Mouse (Mus musculus) inflammation-experienced regulatory T-cells, adult 6 months (primary cell): ENCODE data around the gene Cela3a. TPM values are rescaled to one million over a fixed set of nuclear protein-coding genes. Genes with fewer than 3 reads are reported as not detected.
"Not testable (repeated sequence)": the region's sequence is repeated elsewhere in the genome, so short reads cannot be mapped to it uniquely, and the experiment has no call there.

Experiments used
- ATAC-seq: one replicate; pipeline ENCODE4 v1.8.0; 2017
- polyA plus RNA-seq, 3 experiments: library from polyadenylated mRNA; unstranded; fragments of 100-300 nt; shearing (Covaris generic); gene quantifications; one replicate each; pipeline ENCODE4 v1.2.1; 2017

Cela3a gene
- polyA plus RNA-seq, 3 experiments from 2014 or later: not detected

DNA sequence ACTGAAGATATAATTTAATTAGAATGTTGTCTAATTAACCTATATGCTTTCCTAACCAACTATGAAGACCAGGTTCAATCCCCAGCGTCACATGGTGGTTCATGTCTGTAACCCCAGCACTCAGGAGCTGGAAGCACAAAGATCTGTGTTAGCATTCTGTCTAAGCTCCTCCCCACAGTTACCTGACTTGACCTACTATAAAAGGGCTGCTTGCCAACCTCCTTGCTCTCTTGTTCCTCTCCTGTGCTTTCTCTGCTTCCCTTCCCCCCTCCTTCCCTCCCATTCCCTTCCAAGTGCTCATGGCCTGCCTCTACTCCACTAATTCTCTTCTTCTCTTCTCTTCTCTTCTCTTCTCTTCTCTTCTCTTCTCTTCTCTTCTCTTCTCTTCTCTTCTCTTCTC is 5.3 kb upstream of the Cela3a start:
- no peak for ATAC-seq

GRCm38 (mm10) chr4:137412185-137412709 is 2.7 kb upstream of the Cela3a start:
- not testable (repeated sequence) for ATAC-seq

GRCm38 (mm10) chr4:137405571-137405970 is 4.0 kb downstream of the Cela3a start:
- no peak for ATAC-seq

GRCm38 (mm10) chr4:137396641-137397525 is 12.7 kb downstream of the Cela3a start:
- no peak for ATAC-seq

DNA sequence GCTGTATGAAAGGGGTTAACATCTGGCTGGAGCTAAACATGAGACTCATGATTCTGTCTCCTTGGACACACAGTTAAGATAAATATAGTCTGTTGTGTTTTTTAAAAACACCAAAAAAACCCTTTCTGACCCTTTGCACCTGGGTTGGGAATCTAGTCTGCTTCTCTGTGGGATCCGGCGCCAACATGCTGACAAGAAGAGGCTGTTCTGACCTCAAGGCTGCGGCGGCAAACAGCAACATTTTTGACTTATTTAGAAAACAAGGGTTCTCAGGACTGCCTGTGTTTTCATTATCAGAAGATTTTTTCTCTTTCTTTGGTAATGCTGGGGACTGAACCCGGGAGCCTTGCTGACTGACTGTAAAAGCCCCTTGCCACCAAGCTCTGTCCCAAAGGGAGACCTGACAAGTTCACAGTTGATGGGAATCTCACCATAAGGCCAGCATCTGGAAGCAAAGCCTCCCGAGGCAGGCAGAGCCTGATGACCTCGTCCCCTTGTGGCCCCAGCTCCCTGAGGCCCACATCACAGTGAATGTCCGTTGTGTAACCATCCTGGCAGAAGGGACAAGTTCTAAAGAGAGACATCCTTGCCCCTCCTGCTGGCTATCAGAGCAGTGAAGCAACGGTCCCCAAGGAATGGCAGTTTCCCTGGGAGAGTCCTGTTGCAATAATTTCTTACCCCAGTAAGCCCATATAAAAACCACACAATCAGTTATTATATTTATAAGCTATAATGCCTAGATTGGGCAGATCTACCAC is 16.0 kb downstream of the Cela3a start:
- ATAC-seq: no peak

DNA sequence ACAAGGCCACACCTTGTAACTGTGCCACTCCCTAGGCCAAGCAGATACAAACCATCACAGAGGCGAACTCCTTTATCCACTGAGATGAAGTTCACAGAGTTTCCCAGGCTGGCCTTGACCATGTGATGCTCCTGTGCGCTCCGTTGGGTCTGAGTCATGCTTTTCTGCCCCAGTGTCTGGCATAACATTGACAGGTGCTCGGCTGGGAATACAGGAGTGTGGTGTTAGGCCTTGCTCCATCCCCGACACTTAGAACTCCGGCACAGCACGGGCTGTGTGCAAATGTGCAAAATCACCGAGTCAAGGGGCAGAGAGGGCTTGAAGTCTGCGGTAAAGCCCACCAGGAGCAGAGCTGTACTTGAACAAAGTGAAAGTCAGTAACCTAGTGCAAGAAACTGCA is 16.7 kb downstream of the Cela3a start:
- ATAC-seq: no peak

- ATAC-seq: no peak
These were observed 18.3 kb downstream of the Cela3a start for GRCm38 (mm10) chr4:137391287-137391686.

- ATAC-seq: no peak
These were observed 19.4 kb downstream of the Cela3a start for GRCm38 (mm10) chr4:137390196-137390595.

DNA sequence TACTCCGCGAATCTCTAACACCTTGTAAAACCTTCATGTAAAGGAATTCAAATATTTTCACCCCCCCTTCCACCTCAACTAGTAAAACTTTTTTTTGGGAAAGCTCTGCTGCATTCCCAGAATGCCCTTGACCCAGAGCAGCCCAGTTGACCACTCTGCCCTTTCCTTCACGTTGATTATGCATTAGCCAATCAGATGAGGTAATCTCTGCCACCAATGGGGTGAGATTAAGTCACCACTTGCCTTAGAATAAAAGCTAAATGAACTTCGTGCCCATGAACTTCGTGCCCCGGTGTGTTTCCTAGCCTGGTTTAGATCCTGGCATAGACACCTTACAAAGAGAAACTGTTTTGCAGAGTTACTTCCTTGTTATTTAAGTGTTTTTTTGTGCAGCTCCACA is 20.6 kb downstream of the Cela3a start:
- ATAC-seq: peak; percentile 6

DNA sequence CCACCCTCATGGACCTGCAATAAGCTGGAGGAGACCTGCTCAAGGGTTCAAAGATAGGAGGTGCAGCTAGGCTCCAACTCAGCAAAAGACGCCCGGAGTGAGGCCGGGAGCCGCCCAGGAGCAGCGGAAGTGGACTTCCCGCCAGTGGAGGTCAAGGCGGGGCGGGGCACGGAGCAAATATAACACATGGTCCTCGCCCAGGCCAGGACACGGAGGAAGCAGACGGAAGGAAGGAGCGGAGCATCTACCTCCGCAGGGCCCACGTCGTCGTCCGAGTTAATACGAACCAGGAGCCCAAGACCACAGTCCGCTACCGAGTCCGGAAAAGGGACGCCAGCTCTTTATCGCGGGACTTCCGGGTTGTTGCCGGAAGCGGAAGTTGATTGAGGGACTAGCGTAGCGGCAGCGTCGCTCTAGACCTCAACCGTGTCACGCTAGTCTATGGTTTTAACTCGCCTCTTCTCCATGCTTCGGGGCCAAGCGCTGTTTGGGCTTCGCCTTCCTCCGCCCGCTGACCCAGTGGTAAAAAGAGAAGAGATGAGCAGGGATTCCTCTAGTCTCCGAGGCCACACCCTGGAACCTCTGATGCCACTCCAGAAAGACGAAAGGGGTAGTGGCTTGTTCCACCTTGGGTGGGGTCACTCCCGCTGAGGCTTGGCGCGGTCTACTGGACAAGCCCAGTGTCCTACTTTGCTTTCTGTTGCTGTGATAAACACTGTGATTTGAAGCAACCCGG is 21.4 kb downstream of the Cela3a start:
- ATAC-seq: peak; percentile 87

DNA sequence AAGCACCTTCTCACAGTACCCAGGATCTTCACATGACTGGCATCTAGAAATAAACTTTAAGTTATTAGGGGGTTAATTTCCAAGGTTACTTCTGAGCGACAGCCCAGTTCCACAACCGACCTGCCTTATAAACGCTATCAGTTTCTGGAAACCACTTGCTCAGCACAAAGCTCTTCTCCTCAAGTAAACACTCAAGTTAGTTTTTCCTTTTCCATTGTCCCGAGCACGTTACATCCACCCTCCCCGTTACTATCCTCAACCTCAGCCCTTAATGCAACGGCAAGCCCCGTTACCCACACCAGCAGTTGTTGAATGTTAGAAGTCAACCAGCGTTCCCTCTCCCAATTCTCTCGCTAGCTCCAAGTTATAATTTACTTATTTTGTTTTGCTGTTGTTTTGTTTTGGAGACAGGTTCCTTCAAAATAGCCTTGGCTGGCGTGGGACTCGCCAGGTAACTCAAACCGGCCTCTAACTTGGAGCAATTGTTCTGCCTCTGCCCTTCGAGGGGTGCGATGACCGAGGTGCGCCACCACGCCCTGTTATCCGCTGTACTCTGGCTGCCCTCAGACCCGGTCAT is 22.0 kb downstream of the Cela3a start:
- ATAC-seq: peak; percentile 6

GRCm38 (mm10) chr4:137380702-137381605 is 28.6 kb downstream of the Cela3a start:
- no peak for ATAC-seq

- no peak for ATAC-seq
These were observed 29.8 kb downstream of the Cela3a start for GRCm38 (mm10) chr4:137379713-137380255.

- ATAC-seq: no peak
These were observed 30.5 kb downstream of the Cela3a start for GRCm38 (mm10) chr4:137379085-137379484.

DNA sequence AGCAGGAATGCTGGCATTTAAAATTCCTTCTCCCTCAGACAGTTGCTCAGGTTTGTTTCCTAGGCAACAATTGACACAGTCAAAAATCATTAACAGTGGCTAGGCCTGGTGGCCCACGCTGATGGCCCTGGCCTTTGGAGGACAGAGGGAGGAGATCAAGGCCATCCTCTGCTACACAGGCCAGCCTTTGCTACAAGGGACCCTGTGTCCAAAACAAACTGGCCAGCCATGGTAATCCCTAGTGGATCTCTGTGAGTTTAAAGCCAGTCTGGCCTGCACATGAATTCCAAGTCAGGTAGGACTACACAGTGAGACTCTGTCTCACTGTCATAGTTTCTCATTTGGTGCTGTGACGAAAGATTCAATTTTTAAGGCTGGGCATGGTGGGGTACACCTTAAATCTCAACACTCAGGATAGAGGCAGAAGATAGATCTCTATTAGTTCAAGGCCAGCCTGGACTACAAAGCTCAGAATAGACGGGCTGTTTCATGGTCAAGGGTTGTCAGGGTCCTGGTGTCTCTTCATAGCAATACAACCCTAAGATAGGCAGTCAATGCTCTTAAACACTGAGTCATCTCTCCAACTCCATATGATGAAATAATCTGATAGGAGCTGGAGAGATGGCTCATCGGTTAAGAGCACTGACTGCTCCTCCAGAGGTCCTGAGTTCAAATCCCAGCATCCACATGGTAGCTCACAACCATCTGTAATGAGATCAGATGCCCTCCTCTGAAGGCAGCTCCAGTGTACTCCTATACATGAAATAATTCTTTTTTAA is 31.9 kb downstream of the Cela3a start:
- no peak for ATAC-seq

GRCm38 (mm10) chr4:137376778-137377177 is 32.8 kb downstream of the Cela3a start:
- no peak for ATAC-seq

DNA sequence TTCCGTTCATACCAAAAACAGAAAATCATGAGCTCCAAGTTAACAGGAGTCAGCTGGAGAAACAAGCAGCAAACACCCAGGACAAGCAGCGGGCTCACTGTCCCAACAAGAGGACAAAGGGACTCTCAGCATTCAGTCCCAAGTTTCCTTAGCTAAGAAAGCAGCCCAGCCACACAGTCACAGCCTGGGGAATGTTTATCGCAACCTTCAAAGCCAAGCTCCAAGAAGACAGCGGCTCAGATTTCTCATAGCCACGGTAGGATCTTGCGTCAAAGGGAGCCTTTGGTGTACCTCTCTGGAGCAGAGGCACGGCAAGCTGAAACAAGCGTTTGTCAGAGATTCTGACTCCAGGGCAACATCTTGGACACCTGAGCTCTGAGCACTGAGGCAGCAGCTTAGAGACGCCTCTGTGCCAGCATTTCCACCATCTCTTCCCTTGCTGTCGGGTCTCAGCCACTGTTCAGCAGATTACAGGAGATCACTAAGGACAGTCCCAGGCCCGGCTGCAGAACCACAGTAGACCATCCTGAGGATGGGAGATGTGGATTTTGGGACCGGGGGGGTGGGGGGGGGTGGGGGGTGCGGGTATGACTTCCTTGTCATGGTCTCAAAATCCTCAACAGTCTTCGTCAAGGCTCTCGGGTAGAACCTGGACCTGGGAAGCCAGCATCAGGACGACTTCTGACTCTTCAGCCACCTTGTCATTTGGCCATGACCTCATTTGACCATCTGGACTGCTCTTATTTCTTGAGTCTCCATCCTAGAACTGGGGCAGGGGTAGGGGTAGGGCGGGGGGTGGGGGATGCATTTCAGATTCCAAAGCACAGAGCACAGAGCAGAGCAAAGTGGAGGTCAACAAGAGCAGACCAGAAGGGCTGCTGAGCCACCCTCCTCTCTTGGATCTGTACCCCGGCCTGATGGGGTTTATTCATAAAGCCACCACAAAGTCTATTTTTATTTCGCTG is 34.0 kb downstream of the Cela3a start:
- no peak for ATAC-seq

- ATAC-seq: no peak
These were observed 35.9 kb downstream of the Cela3a start for GRCm38 (mm10) chr4:137373711-137374110.
